Mouse (Mus musculus): ENCODE data around the gene Gjb1. TPM values are rescaled to one million over a fixed set of nuclear protein-coding genes. Genes with fewer than 3 reads are reported as not detected.
A peak's percentile ranks its signal among the peaks of the same experiment; 100 is the strongest.

Gjb1 gene
- polyA plus RNA-seq, 1 experiment from 2014 or later = not detected

- H3K27me3 ChIP-seq (ENCODE audit: control insufficient read depth, insufficient read depth, low read length) = peaks cover 20% of the 10 kb centered on the region; the same call in 1 of the 2 replicates
- no peaks in the 10 kb centered on the region for H3K9me3 ChIP-seq (ENCODE audit: control insufficient read depth, low read length)
- no peak overlapping the region for H3K4me2 ChIP-seq (ENCODE audit: low read length)
- peaks cover 0 to 4% of the 10 kb centered on the region in 2 experiments; a peak in 1 of 4 replicates for H3K4me1 ChIP-seq (ENCODE audit: control insufficient read depth in 2 of 2, insufficient read depth in 2 of 2, low read length in 2 of 2)
- H3K9ac ChIP-seq (ENCODE audit: low read length) = no peak overlapping the region
- no peaks in the 10 kb centered on the region for H3K36me3 ChIP-seq (ENCODE audit: control insufficient read depth, insufficient read depth, low read length)
- WGBS = 76% methylated on average over 1 of the region's 1 CpGs
- no peak overlapping the region for H3K4me3 ChIP-seq (ENCODE audit: control insufficient read depth in 1 of 2, insufficient read depth in 1 of 2, low read depth in 1 of 2, low read length in 2 of 2)
- no peak for ATAC-seq (ENCODE audit: insufficient number of reproducible peaks, insufficient read depth, low FRiP score, low read depth)
- no peak overlapping the region for H3K27ac ChIP-seq (replicated peaks in 1 of 2; ENCODE audit: control insufficient read depth in 1 of 2, insufficient read depth in 1 of 2, low read depth in 2 of 2, low read length in 2 of 2)
Measured at GRCm38 (mm10) chrX:101379744-101380143, 3.6 kb downstream of the Gjb1 start.

- peaks cover 31% of the 10 kb centered on the region; the same call in 1 of the 2 replicates for H3K27me3 ChIP-seq (ENCODE audit: control insufficient read depth, insufficient read depth, low read length)
- ATAC-seq (ENCODE audit: insufficient number of reproducible peaks, insufficient read depth, low FRiP score, low read depth) = no peak
Measured at GRCm38 (mm10) chrX:101383455-101383854, 7.3 kb downstream of the Gjb1 start.

GRCm38 (mm10) chrX:101384439-101385137, 8.4 kb downstream of the Gjb1 start:
- no peak overlapping the region for H3K9ac ChIP-seq (ENCODE audit: low read length)
- H3K9me3 ChIP-seq (ENCODE audit: control insufficient read depth, low read length) = no peaks in the 10 kb centered on the region
- H3K27ac ChIP-seq (replicated peaks in 1 of 2; ENCODE audit: control insufficient read depth in 1 of 2, insufficient read depth in 1 of 2, low read depth in 2 of 2, low read length in 2 of 2) = no peak overlapping the region
- WGBS = 25% methylated on average over 32 of the region's 32 CpGs
- no peaks in the 10 kb centered on the region for H3K36me3 ChIP-seq (ENCODE audit: control insufficient read depth, insufficient read depth, low read length)
- ATAC-seq (ENCODE audit: insufficient number of reproducible peaks, insufficient read depth, low FRiP score, low read depth) = no peak
- H3K4me3 ChIP-seq (ENCODE audit: control insufficient read depth in 1 of 2, insufficient read depth in 1 of 2, low read depth in 1 of 2, low read length in 2 of 2) = peak overlapping the region; percentile 19 to 22
- peaks cover 0 to 4% of the 10 kb centered on the region in 2 experiments; a peak in 1 of 4 replicates for H3K4me1 ChIP-seq (ENCODE audit: control insufficient read depth in 2 of 2, insufficient read depth in 2 of 2, low read length in 2 of 2)
- peaks cover 31% of the 10 kb centered on the region; the same call in 1 of the 2 replicates for H3K27me3 ChIP-seq (ENCODE audit: control insufficient read depth, insufficient read depth, low read length)
- H3K4me2 ChIP-seq (ENCODE audit: low read length) = peak overlapping the region; percentile 53

More at GRCm38 (mm10) chrX:101383455-101383854, 7.3 kb downstream of the Gjb1 start:
- Histone ChIP-seq H3K4me3 (ENCODE audit: control insufficient read depth in 1 of 2, insufficient read depth in 1 of 2, low read depth in 1 of 2, low read length in 2 of 2) (no peak overlapping the region), H3K4me1 (ENCODE audit: control insufficient read depth in 2 of 2, insufficient read depth in 2 of 2, low read length in 2 of 2) (peaks cover 0 to 4% of the 10 kb centered on the region in 2 experiments; a peak in 1 of 4 replicates), H3K9ac (ENCODE audit: low read length) (no peak overlapping the region), H3K9me3 (ENCODE audit: control insufficient read depth, low read length) (no peaks in the 10 kb centered on the region), H3K36me3 (ENCODE audit: control insufficient read depth, insufficient read depth, low read length) (no peaks in the 10 kb centered on the region), H3K4me2 (ENCODE audit: low read length) (no peak overlapping the region), H3K27ac (replicated peaks in 1 of 2; ENCODE audit: control insufficient read depth in 1 of 2, insufficient read depth in 1 of 2, low read depth in 2 of 2, low read length in 2 of 2) (no peak overlapping the region)
- WGBS = 39% methylated on average over 18 of the region's 18 CpGs

GRCm38 (mm10) chrX:101386222-101386621, 10.0 kb downstream of the Gjb1 start:
- no peak overlapping the region for H3K4me2 ChIP-seq (ENCODE audit: low read length)
- WGBS = 28% methylated on average over 4 of the region's 4 CpGs
- H3K36me3 ChIP-seq (ENCODE audit: control insufficient read depth, insufficient read depth, low read length) = no peaks in the 10 kb centered on the region
- H3K4me3 ChIP-seq (ENCODE audit: control insufficient read depth in 1 of 2, insufficient read depth in 1 of 2, low read depth in 1 of 2, low read length in 2 of 2) = no peak overlapping the region
- H3K9me3 ChIP-seq (ENCODE audit: control insufficient read depth, low read length) = no peaks in the 10 kb centered on the region
- peaks cover 0 to 4% of the 10 kb centered on the region in 2 experiments; a peak in 1 of 4 replicates for H3K4me1 ChIP-seq (ENCODE audit: control insufficient read depth in 2 of 2, insufficient read depth in 2 of 2, low read length in 2 of 2)
- H3K9ac ChIP-seq (ENCODE audit: low read length) = no peak overlapping the region
- H3K27me3 ChIP-seq (ENCODE audit: control insufficient read depth, insufficient read depth, low read length) = peaks cover 31% of the 10 kb centered on the region; the same call in 1 of the 2 replicates
- no peak overlapping the region for H3K27ac ChIP-seq (replicated peaks in 1 of 2; ENCODE audit: control insufficient read depth in 1 of 2, insufficient read depth in 1 of 2, low read depth in 2 of 2, low read length in 2 of 2)
- ATAC-seq (ENCODE audit: insufficient number of reproducible peaks, insufficient read depth, low FRiP score, low read depth) = no peak

GRCm38 (mm10) chrX:101388866-101389537, 12.8 kb downstream of the Gjb1 start:
- Histone ChIP-seq H3K27ac (replicated peaks in 1 of 2; ENCODE audit: control insufficient read depth in 1 of 2, insufficient read depth in 1 of 2, low read depth in 2 of 2, low read length in 2 of 2) (no peak overlapping the region), H3K36me3 (ENCODE audit: control insufficient read depth, insufficient read depth, low read length) (no peaks in the 10 kb centered on the region), H3K4me1 (ENCODE audit: control insufficient read depth in 2 of 2, insufficient read depth in 2 of 2, low read length in 2 of 2) (peaks cover 0 to 2% of the 10 kb centered on the region in 2 experiments; a peak in 1 of 4 replicates), H3K4me3 (ENCODE audit: control insufficient read depth in 1 of 2, insufficient read depth in 1 of 2, low read depth in 1 of 2, low read length in 2 of 2) (no peak overlapping the region), H3K9me3 (ENCODE audit: control insufficient read depth, low read length) (no peaks in the 10 kb centered on the region), H3K27me3 (ENCODE audit: control insufficient read depth, insufficient read depth, low read length) (peaks cover 14% of the 10 kb centered on the region; the same call in 1 of the 2 replicates), H3K4me2 (ENCODE audit: low read length) (no peak overlapping the region), H3K9ac (ENCODE audit: low read length) (no peak overlapping the region)
- ATAC-seq (ENCODE audit: insufficient number of reproducible peaks, insufficient read depth, low FRiP score, low read depth) = no peak
- 65% methylated on average over 5 of the region's 5 CpGs for WGBS

- Histone ChIP-seq H3K4me3 (ENCODE audit: control insufficient read depth in 1 of 2, insufficient read depth in 1 of 2, low read depth in 1 of 2, low read length in 2 of 2) (no peak overlapping the region), H3K27ac (replicated peaks in 1 of 2; ENCODE audit: control insufficient read depth in 1 of 2, insufficient read depth in 1 of 2, low read depth in 2 of 2, low read length in 2 of 2) (no peak overlapping the region), H3K27me3 (ENCODE audit: control insufficient read depth, insufficient read depth, low read length) (peaks cover 16% of the 10 kb centered on the region), H3K9ac (ENCODE audit: low read length) (no peak overlapping the region), H3K4me2 (ENCODE audit: low read length) (no peak overlapping the region), H3K4me1 (ENCODE audit: control insufficient read depth in 2 of 2, insufficient read depth in 2 of 2, low read length in 2 of 2) (no peaks in the 10 kb centered on the region), H3K9me3 (ENCODE audit: control insufficient read depth, low read length) (no peaks in the 10 kb centered on the region), H3K36me3 (ENCODE audit: control insufficient read depth, insufficient read depth, low read length) (no peaks in the 10 kb centered on the region)
- 44% methylated on average over 2 of the region's 2 CpGs for WGBS
- ATAC-seq (ENCODE audit: insufficient number of reproducible peaks, insufficient read depth, low FRiP score, low read depth) = no peak
Measured at GRCm38 (mm10) chrX:101394341-101394740, 18.2 kb downstream of the Gjb1 start.

GRCm38 (mm10) chrX:101396459-101396858, 20.3 kb downstream of the Gjb1 start:
- H3K36me3 ChIP-seq (ENCODE audit: control insufficient read depth, insufficient read depth, low read length) = no peaks in the 10 kb centered on the region
- no peak overlapping the region for H3K4me2 ChIP-seq (ENCODE audit: low read length)
- H3K4me1 ChIP-seq (ENCODE audit: control insufficient read depth in 2 of 2, insufficient read depth in 2 of 2, low read length in 2 of 2) = no peaks in the 10 kb centered on the region
- H3K4me3 ChIP-seq (ENCODE audit: control insufficient read depth in 1 of 2, insufficient read depth in 1 of 2, low read depth in 1 of 2, low read length in 2 of 2) = no peak overlapping the region
- peaks cover 16% of the 10 kb centered on the region for H3K27me3 ChIP-seq (ENCODE audit: control insufficient read depth, insufficient read depth, low read length)
- no peak for ATAC-seq (ENCODE audit: insufficient number of reproducible peaks, insufficient read depth, low FRiP score, low read depth)
- 27% methylated on average over 11 of the region's 11 CpGs for WGBS
- no peak overlapping the region for H3K27ac ChIP-seq (replicated peaks in 1 of 2; ENCODE audit: control insufficient read depth in 1 of 2, insufficient read depth in 1 of 2, low read depth in 2 of 2, low read length in 2 of 2)
- no peaks in the 10 kb centered on the region for H3K9me3 ChIP-seq (ENCODE audit: control insufficient read depth, low read length)
- H3K9ac ChIP-seq (ENCODE audit: low read length) = no peak overlapping the region

Data from heart, embryonic 14.5 days (tissue).